Mouse (Mus musculus): ENCODE data around the gene Ubxn6.

GRCm38 (mm10) chr17:56092312-56092711, 17.5 kb upstream of the Ubxn6 start:
- TF ChIP-seq CTCF (IDR thresholded peaks at IDR 0.05) (no peak), EP300 (IDR thresholded peaks at IDR 0.05) (no peak)

All from lung, postnatal 0 days (tissue).